Mouse (Mus musculus) MEL (cell line): ENCODE data around the gene Polg. TPM values are rescaled to one million over a fixed set of nuclear protein-coding genes. Genes with fewer than 3 reads are reported as not detected.

Experiments used
- DNase-seq: peaks from one replicate; pipeline ENCODE4 v3.0.0; 2011; ENCODE audit warnings: low read depth, low spot score
- H3K27ac ChIP-seq: 2 replicates; pipeline ENCODE4 v1.5.1; 2012; ENCODE audit warnings: low read depth, mild to moderate bottlenecking, control low read depth, low read length, moderate library complexity; ENCODE audit not compliant: control insufficient read depth
- H3K27me3 ChIP-seq, 2 experiments: fragments of 150-350 bp in 1 of 2; sonication (generic) in 1 of 2; 2 replicates each; pipeline ENCODE4 v1.6.1; 2012; ENCODE audit warnings: low read length in 2 of 2, mild to moderate bottlenecking in 2 of 2, improper control_type of control experiment in 1 of 2, moderate library complexity in 1 of 2; ENCODE audit not compliant: insufficient read depth in 2 of 2, control insufficient read depth in 1 of 2
- H3K36me3 ChIP-seq, 2 experiments: 2 replicates each; pipeline ENCODE4 v1.6.1; 2012 to 2014; ENCODE audit warnings: low read length in 2 of 2, improper control_type of control experiment in 1 of 2, inconsistent platforms in 1 of 2, mild to moderate bottlenecking in 1 of 2; ENCODE audit not compliant: insufficient read depth in 2 of 2, control insufficient read depth in 1 of 2
- H3K4me1 ChIP-seq, 2 experiments: fragments of 150-350 bp in 1 of 2; sonication (generic) in 1 of 2; 2 replicates each; pipeline ENCODE4 v1.6.1; 2012; ENCODE audit warnings: low read length in 2 of 2, improper control_type of control experiment in 1 of 2, mild to moderate bottlenecking in 1 of 2; ENCODE audit not compliant: insufficient read depth in 2 of 2, control insufficient read depth in 1 of 2
- H3K4me3 ChIP-seq, 2 experiments: fragments of 150-350 bp in 1 of 2; sonication (generic) in 1 of 2; 2 replicates each; pipeline ENCODE4 v1.5.1; 2012; ENCODE audit warnings: low read depth in 2 of 2, low read length in 2 of 2, mild to moderate bottlenecking in 2 of 2, moderate library complexity in 2 of 2, control low read depth in 1 of 2, improper control_type of control experiment in 1 of 2; ENCODE audit not compliant: control insufficient read depth in 1 of 2, insufficient read depth in 1 of 2
- H3K79me2 ChIP-seq: 2 replicates; pipeline ENCODE4 v1.6.1; 2012; ENCODE audit warnings: mild to moderate bottlenecking, low read length, moderate library complexity; ENCODE audit not compliant: control insufficient read depth, poor library complexity, insufficient read depth
- H3K9ac ChIP-seq: 2 replicates; pipeline ENCODE4 v1.6.1; 2012; ENCODE audit warnings: low read depth, mild to moderate bottlenecking, control low read depth, low read length, moderate library complexity; ENCODE audit not compliant: control insufficient read depth, poor library complexity, severe bottlenecking
- H3K9me3 ChIP-seq: fragments of 150-350 bp; sonication (generic); replicated peaks from 2 replicates; pipeline ENCODE4 v1.6.1; 2012; ENCODE audit warnings: mild to moderate bottlenecking, low read length, improper control_type of control experiment, moderate library complexity; ENCODE audit not compliant: insufficient read depth
- CTCF ChIP-seq, 3 experiments: IDR thresholded peaks in 2 of 3; conservative IDR thresholded peaks in 1 of 3; 2 replicates each; pipeline ENCODE4 v1.5.1; 2011 to 2012; ENCODE audit warnings: low read length in 3 of 3, low read depth in 2 of 3, mild to moderate bottlenecking in 2 of 3, improper control_type of control experiment in 1 of 3, inconsistent platforms in 1 of 3, mixed read lengths in 1 of 3, moderate library complexity in 1 of 3; ENCODE audit not compliant: control insufficient read depth in 1 of 3, insufficient read depth in 1 of 3, poor library complexity in 1 of 3, severe bottlenecking in 1 of 3
- E2F4 ChIP-seq: IDR thresholded peaks from 2 replicates; pipeline ENCODE4 v1.6.1; 2011; ENCODE audit warnings: low read depth, low read length, improper control_type of control experiment, borderline replicate concordance
- GABPA ChIP-seq: IDR thresholded peaks from 2 replicates; pipeline ENCODE4 v1.6.1; 2012; ENCODE audit warnings: low read depth, mild to moderate bottlenecking, inconsistent platforms, low read length, improper control_type of control experiment, moderate library complexity
- GATA1 ChIP-seq: IDR thresholded peaks from 2 replicates; pipeline ENCODE4 v1.6.1; 2011; ENCODE audit warnings: low read depth, low read length, improper control_type of control experiment
- JUND ChIP-seq: IDR thresholded peaks from 2 replicates; pipeline ENCODE4 v1.6.1; 2011; ENCODE audit warnings: low read depth, mild to moderate bottlenecking, improper control_type of control experiment, low read length
- MAFK ChIP-seq: IDR thresholded peaks from 2 replicates; pipeline ENCODE4 v1.6.1; 2011; ENCODE audit warnings: low read depth, mild to moderate bottlenecking, low read length, improper control_type of control experiment, borderline replicate concordance
- MAX ChIP-seq: IDR thresholded peaks from 2 replicates; pipeline ENCODE4 v1.6.1; 2011; ENCODE audit warnings: low read length, improper control_type of control experiment
- MAZ ChIP-seq: IDR thresholded peaks from 2 replicates; pipeline ENCODE4 v1.6.1; 2012; ENCODE audit warnings: low read depth, mild to moderate bottlenecking, inconsistent platforms, low read length, improper control_type of control experiment
- MEF2A ChIP-seq: IDR thresholded peaks from 2 replicates; pipeline ENCODE4 v1.6.1; 2014; ENCODE audit warnings: low read depth, mild to moderate bottlenecking, inconsistent platforms, low read length, improper control_type of control experiment; ENCODE audit not compliant: poor library complexity, insufficient replicate concordance, severe bottlenecking; ENCODE audit errors: extremely low read depth
- NRF1 ChIP-seq: IDR thresholded peaks from 2 replicates; pipeline ENCODE4 v1.6.1; 2014; ENCODE audit warnings: low read depth, mild to moderate bottlenecking, inconsistent platforms, low read length, improper control_type of control experiment, moderate library complexity; ENCODE audit not compliant: poor library complexity, insufficient read depth, severe bottlenecking
- SIN3A ChIP-seq: IDR thresholded peaks from 2 replicates; pipeline ENCODE4 v1.6.1; 2012; ENCODE audit warnings: low read length, improper control_type of control experiment, inconsistent platforms
- TAL1 ChIP-seq: IDR thresholded peaks from 2 replicates; pipeline ENCODE4 v1.6.1; 2012; ENCODE audit warnings: mild to moderate bottlenecking, inconsistent platforms, low read length, moderate library complexity, mixed read lengths
- TBP ChIP-seq: IDR thresholded peaks from 2 replicates; pipeline ENCODE4 v1.8.0; 2011; ENCODE audit warnings: low read depth, low read length, improper control_type of control experiment
- TCF12 ChIP-seq: IDR thresholded peaks from 2 replicates; pipeline ENCODE4 v1.6.1; 2014; ENCODE audit warnings: low read depth, mild to moderate bottlenecking, inconsistent platforms, low read length, improper control_type of control experiment, moderate library complexity
- UBTF ChIP-seq: IDR thresholded peaks from 2 replicates; pipeline ENCODE4 v1.6.1; 2012; ENCODE audit warnings: low read depth, mild to moderate bottlenecking, inconsistent platforms, low read length, improper control_type of control experiment, moderate library complexity, borderline replicate concordance; ENCODE audit not compliant: insufficient read depth
- USF1 ChIP-seq: IDR thresholded peaks from 2 replicates; pipeline ENCODE4 v1.6.1; 2014; ENCODE audit warnings: low read depth, mild to moderate bottlenecking, inconsistent platforms, low read length, improper control_type of control experiment, moderate library complexity
- ZC3H11A ChIP-seq: IDR thresholded peaks from 2 replicates; pipeline ENCODE4 v1.6.1; 2012; ENCODE audit warnings: low read depth, mild to moderate bottlenecking, inconsistent platforms, low read length, improper control_type of control experiment
- ZMIZ1 ChIP-seq: IDR thresholded peaks from 2 replicates; pipeline ENCODE4 v1.6.1; 2012; ENCODE audit warnings: low read depth, mild to moderate bottlenecking, inconsistent platforms, low read length, improper control_type of control experiment, moderate library complexity
- polyA plus RNA-seq, 2 experiments: library from polyadenylated mRNA; stranded (reverse) in 1 of 2; unstranded in 1 of 2; fragments of >175 nt in 1 of 2; fragments of >200 nt in 1 of 2; gene quantifications; 2 replicates each; pipeline versions ENCODE4 v1.2.1 to v1.2.4; 2012; ENCODE audit warnings: low replicate concordance in 2 of 2, low read depth in 1 of 2; ENCODE audit not compliant: insufficient read length in 2 of 2, insufficient read depth in 1 of 2, missing spikeins in 1 of 2
- total RNA-seq: library from RNA; depleted of rRNA; stranded (reverse); fragments of 300-350 nt; gene quantifications from 2 replicates; pipeline ENCODE4 v1.2.3, GENCODE M21; 2012

Polg gene
- total and polyA plus RNA-seq, 3 experiments: 82.7 to 129 TPM; not detected in 1

DNA sequence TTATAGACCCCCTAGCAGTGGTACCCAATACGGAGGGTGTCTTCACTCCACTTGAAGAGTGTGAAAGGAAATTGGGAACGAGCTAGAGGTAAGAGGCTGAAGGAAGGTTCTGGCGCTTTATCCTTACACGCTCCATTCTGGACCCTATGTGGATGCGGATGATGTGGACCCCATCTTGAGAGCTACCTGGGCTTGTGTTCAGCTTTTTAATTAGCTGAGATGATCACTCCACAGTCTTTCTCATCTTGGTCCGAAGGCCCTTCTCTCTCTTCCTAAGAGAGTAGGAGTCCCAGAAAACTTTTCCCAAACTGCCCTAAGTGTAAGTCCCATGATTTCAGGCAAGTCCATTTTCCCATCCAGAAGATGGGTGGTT is 43.1 kb upstream of the Polg start:
- no peaks in the 10 kb centered on the region for H3K79me2 ChIP-seq
- no peak overlapping the region for H3K9ac ChIP-seq
- no peak for DNase-seq
- H3K27ac ChIP-seq: no peak overlapping the region
- no peak overlapping the region for H3K4me3 ChIP-seq
- H3K36me3 ChIP-seq: no peaks in the 10 kb centered on the region
- H3K27me3 ChIP-seq: peaks cover 0 to 2% of the 10 kb centered on the region in 2 experiments; a peak in 3 of 4 replicates
- H3K4me1 ChIP-seq: no peaks in the 10 kb centered on the region
- no peaks in the 10 kb centered on the region for H3K9me3 ChIP-seq
- TF ChIP-seq SIN3A (no peak), JUND (no peak), MAFK (no peak), UBTF (no peak), GATA1 (no peak), MAZ (no peak), ZC3H11A (no peak), GABPA (no peak), E2F4 (no peak), TBP (no peak), TAL1 (no peak), USF1 (no peak), MAX (no peak), ZMIZ1 (no peak), MEF2A (no peak), NRF1 (no peak), TCF12 (no peak)
- TF ChIP-seq, all 39 proteins: peak for 0

DNA sequence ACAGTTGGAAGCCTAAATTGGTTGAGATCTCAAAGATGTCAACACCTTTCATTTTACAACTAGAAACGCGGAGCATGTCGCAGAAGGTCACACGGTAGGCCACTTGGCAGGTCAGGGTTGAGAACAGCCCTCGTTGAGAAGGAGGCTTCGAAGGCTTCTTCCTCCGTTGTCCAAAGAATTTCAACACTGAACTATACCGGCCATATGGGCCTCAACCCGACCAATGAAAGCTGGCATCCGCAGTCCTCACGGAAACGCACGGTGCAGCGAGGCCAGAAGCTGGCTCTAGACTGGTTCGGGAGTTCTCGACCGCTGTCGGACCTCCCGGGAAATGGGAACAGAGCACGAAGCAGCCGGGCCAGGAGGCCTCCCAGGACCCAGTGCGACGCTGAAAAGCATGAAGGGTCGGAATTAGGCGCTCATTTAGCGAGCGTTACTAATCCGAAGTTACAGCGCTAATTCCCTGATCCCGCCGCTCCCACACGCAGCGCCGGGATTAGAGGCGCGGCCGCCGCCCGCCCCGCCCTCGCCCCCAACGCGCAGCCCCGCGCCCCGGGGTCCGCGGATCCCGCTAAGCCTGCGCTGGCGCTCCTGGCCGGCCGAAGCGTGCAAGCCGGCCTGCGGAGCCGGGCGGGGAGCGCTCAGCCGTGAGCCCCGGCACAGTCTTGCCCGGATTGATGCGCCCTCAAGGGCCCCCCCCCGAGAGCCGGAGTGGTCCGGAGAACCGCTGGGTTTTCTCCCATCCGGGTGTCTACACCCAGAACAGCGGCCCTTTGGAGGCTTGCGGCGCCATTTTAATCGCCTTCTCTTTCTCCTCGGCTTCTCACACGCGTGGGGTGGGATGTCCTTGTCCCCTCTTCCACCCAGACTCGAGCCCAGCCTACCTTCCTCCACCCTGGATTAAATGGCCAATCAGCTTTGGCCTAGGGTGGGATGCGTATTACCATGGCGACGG is 42.4 kb upstream of the Polg start:
- no peaks in the 10 kb centered on the region for H3K36me3 ChIP-seq
- H3K4me3 ChIP-seq: no peak overlapping the region
- H3K79me2 ChIP-seq: no peaks in the 10 kb centered on the region
- TF ChIP-seq CTCF (IDR thresholded peaks at IDR 0.05 in 2 of 3, conservative IDR thresholded peaks at IDR 0.05 in 1 of 3; ENCODE audit: control insufficient read depth in 1 of 3, insufficient read depth in 1 of 3, low read depth in 2 of 3, low read length in 3 of 3, poor library complexity in 1 of 3, severe bottlenecking in 1 of 3) (no peak), SIN3A (no peak)
- TF ChIP-seq, all 39 proteins: peak for 0
- Histone ChIP-seq H3K9ac (no peak overlapping the region), H3K4me1 (no peaks in the 10 kb centered on the region), H3K27ac (no peak overlapping the region), H3K9me3 (no peaks in the 10 kb centered on the region), H3K27me3 (peaks cover 0 to 2% of the 10 kb centered on the region in 2 experiments; a peak in 3 of 4 replicates)
- DNase-seq: no peak
